23 mouse cellular contexts compared by ENCODE assay signal in the genomic region with DNA sequence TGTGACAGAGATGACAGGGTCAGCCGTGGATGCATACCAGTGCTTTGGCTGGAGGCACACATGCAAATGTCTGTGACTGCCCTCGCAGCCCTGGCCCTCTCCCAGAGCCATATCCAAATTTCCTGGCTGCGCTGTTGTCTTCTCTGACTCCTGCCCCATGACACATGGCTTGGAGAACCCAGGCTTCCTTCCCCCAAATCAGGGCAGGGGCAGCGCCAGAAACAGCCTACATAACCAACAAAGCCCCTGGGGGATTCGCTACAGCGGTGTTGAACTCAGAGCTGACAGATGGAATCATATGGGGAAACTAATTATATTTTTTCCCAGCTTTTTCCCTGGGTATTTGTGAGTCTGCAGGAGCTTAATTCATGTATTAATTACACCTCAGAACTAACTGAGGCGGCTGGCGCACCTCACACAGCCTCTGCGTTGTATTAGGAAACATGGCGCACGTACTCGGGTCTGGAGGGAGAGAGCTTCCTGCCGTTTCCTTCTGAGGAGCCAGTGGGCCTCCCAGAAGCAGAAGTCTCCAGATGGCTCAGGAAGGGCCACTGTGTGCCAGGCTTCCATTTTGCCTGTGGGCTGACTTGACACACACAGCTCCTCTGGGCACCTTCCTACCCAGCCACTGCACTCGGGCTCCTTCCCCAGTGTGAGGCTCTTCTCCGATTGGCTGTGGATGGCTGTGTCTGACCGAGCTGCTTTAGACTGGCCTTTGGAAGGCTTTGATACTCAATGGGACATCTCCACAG. TPM values are rescaled to one million over a fixed set of nuclear protein-coding genes. Genes with fewer than 3 reads are reported as not detected.
A peak's percentile ranks its signal among the peaks of the same experiment; 100 is the strongest.
DNase-seq lines count a peak whose midpoint lies in the region; ATAC-seq and TF ChIP-seq lines count a peak whose summit lies in the region.
"Had no signal": no experiment of that assay in that cellular context is flagged by ENCODE, and none has a peak within 500 bp of the region (broad histone marks: within the 10 kb centered on the region; RNA-seq: fewer than 3 reads in every experiment).

No protein-coding gene starts in this region.

- H3K27me3 ChIP-seq in forebrain, embryonic 16.5 days (replicated peaks; ENCODE audit: control insufficient read depth, insufficient read depth, low read length): no peaks in the 10 kb centered on the region
- H3K27me3 ChIP-seq in hindbrain, embryonic 15.5 days: no peaks in the 10 kb centered on the region
- no peaks in the 10 kb centered on the region for H3K27me3 ChIP-seq in midbrain, postnatal 0 days (ENCODE audit: insufficient read depth, low read length)
- H3K27me3 ChIP-seq: intestine, embryonic 15.5 days; stomach, embryonic 15.5 days had no signal

- H3K9ac ChIP-seq in forebrain, embryonic 16.5 days (replicated peaks; ENCODE audit: low read depth, low read length): no peak overlapping the region
- H3K9ac ChIP-seq in hindbrain, embryonic 15.5 days: no peak overlapping the region
- H3K9ac ChIP-seq in midbrain, postnatal 0 days (replicated peaks; ENCODE audit: low read length, poor library complexity, severe bottlenecking): no peak overlapping the region
- H3K9ac ChIP-seq: intestine, embryonic 15.5 days; stomach, embryonic 15.5 days had no signal

- no peak for TF ChIP-seq CTCF in layer of hippocampus, adult 2 months (conservative IDR thresholded peaks at IDR 0.05)
- no peak for TF ChIP-seq CTCF in midbrain, postnatal 0 days (IDR thresholded peaks at IDR 0.05)

- no peak overlapping the region for H3K4me2 ChIP-seq in forebrain, embryonic 16.5 days (ENCODE audit: low read length)
- 0 out of 2 replicates have a peak overlapping the region, but pooled peaks have one; percentile 2 for H3K4me2 ChIP-seq in hindbrain, embryonic 15.5 days
- H3K4me2 ChIP-seq in midbrain, postnatal 0 days (ENCODE audit: low read depth, low read length, poor library complexity, severe bottlenecking): no peak overlapping the region
- H3K4me2 ChIP-seq: heart, embryonic 11.5 days; intestine, embryonic 15.5 days; stomach, embryonic 15.5 days had no signal

- no peaks in the 10 kb centered on the region for H3K9me3 ChIP-seq in forebrain, embryonic 16.5 days (ENCODE audit: control insufficient read depth, low read length)
- H3K9me3 ChIP-seq in hindbrain, embryonic 15.5 days: no peaks in the 10 kb centered on the region
- H3K9me3 ChIP-seq in midbrain, postnatal 0 days (ENCODE audit: low read length): no peaks in the 10 kb centered on the region
- H3K9me3 ChIP-seq: intestine, embryonic 15.5 days; stomach, embryonic 15.5 days had no signal

- ATAC-seq in forebrain, embryonic 16.5 days: peak; percentile 56; the same call in 1 of the 2 replicates
- peak; percentile 35; the same call in 1 of the 2 replicates for ATAC-seq in hindbrain, embryonic 15.5 days (ENCODE audit: low FRiP score, low read depth)
- no peak for ATAC-seq in midbrain, postnatal 0 days (ENCODE audit: low FRiP score)
- ATAC-seq: activated CD4-positive, CD25-positive, alpha-beta regulatory T cell, adult 4 months; intestine, embryonic 15.5 days; Patski had no signal

- DNase-seq in layer of hippocampus, adult 2 months (ENCODE audit: low spot score in 2 of 2): no peak
- no peak for DNase-seq in layer of hippocampus, postnatal 25 days (ENCODE audit: extremely low spot score in 1 of 2, low spot score in 1 of 2)
- peak; percentile 71 for DNase-seq in midbrain, postnatal 0 days (ENCODE audit: low spot score)
- no peak for DNase-seq in urinary bladder, adult 2 months (ENCODE audit: low spot score)
- no peak for DNase-seq in ovary, adult 18-20 months (ENCODE audit: low spot score)
- DNase-seq: adrenal gland, postnatal 36 days; cerebellum, adult 8-10 months; embryo, embryonic 11 days; gastrocnemius, postnatal 36 days; heart, postnatal 14 days; kidney, postnatal 4 days; liver; lung, adult 2 months had no signal

- H3K4me3 ChIP-seq in layer of hippocampus, adult 2 months: no peak overlapping the region
- H3K4me3 ChIP-seq in forebrain, embryonic 16.5 days (replicated peaks; ENCODE audit: low read length): no peak overlapping the region
- no peak overlapping the region for H3K4me3 ChIP-seq in hindbrain, embryonic 15.5 days
- no peak overlapping the region for H3K4me3 ChIP-seq in midbrain, postnatal 0 days (ENCODE audit: low read depth, low read length)
- H3K4me3 ChIP-seq: intestine, embryonic 15.5 days; stomach, embryonic 15.5 days had no signal

- no peaks in the 10 kb centered on the region for H3K36me3 ChIP-seq in forebrain, embryonic 16.5 days (ENCODE audit: control insufficient read depth, insufficient read depth)
- no peaks in the 10 kb centered on the region for H3K36me3 ChIP-seq in hindbrain, embryonic 15.5 days
- no peaks in the 10 kb centered on the region for H3K36me3 ChIP-seq in midbrain, postnatal 0 days (ENCODE audit: insufficient read depth, low read length)
- H3K36me3 ChIP-seq: intestine, embryonic 15.5 days; stomach, embryonic 15.5 days had no signal

- no peaks in the 10 kb centered on the region for H3K4me1 ChIP-seq in forebrain, embryonic 16.5 days (replicated peaks; ENCODE audit: control insufficient read depth, insufficient read depth, low read length)
- peaks cover 8% of the 10 kb centered on the region; the same call in 1 of the 2 replicates for H3K4me1 ChIP-seq in hindbrain, embryonic 15.5 days (replicated peaks)
- no peaks in the 10 kb centered on the region for H3K4me1 ChIP-seq in midbrain, postnatal 0 days (ENCODE audit: insufficient read depth, low read length)
- H3K4me1 ChIP-seq: intestine, embryonic 15.5 days; stomach, embryonic 15.5 days had no signal

- peak overlapping the region; percentile 74 for H3K27ac ChIP-seq in layer of hippocampus, adult 2 months
- no peak overlapping the region for H3K27ac ChIP-seq in forebrain, embryonic 16.5 days (ENCODE audit: low read length)
- H3K27ac ChIP-seq in hindbrain, embryonic 15.5 days (replicated peaks): 0 out of 2 replicates have a peak overlapping the region, but pooled peaks have one; percentile 36
- no peak overlapping the region for H3K27ac ChIP-seq in midbrain, postnatal 0 days (ENCODE audit: low read depth, low read length)
- H3K27ac ChIP-seq: intestine, embryonic 15.5 days; macrophage; stomach, embryonic 15.5 days had no signal

- 67% methylated on average over 16 of the region's 16 CpGs for WGBS in forebrain, embryonic 16.5 days
- 47% methylated on average over 16 of the region's 16 CpGs for WGBS in hindbrain, embryonic 15.5 days
- 61% methylated on average over 16 of the region's 16 CpGs for WGBS in midbrain, postnatal 0 days

RNA-seq across cellular contexts. Expression of gene C1ql2, which starts 18.9 kb away (rescaled TPM):
- 10 to 100 TPM; 86.1 to 94.4 TPM for total RNA-seq in layer of hippocampus, adult 2 months (2021)
- 10 to 100 TPM; 85.2 to 89.5 TPM for total RNA-seq in layer of hippocampus, postnatal 25 days (2021)
- polyA plus RNA-seq in forebrain, embryonic 16.5 days (2015; fragmentation: Nextera tagmentation; extraction: Ambion mirVana): 0.47 and 0.81 TPM in 2 replicates
- polyA plus RNA-seq in hindbrain, embryonic 15.5 days (2015; fragmentation: Nextera tagmentation; extraction: Ambion mirVana): 7.2 and 7.4 TPM in 2 replicates
- 27.2 and 31.0 TPM in 2 replicates for total RNA-seq in midbrain, postnatal 0 days (2014; rRNA removed)
- polyA plus RNA-seq in midbrain, postnatal 0 days (2015; fragmentation: Nextera tagmentation; extraction: Ambion mirVana): 24.1 and 26.7 TPM in 2 replicates
- 0.07 and 0.11 TPM in 2 replicates for polyA plus RNA-seq in urinary bladder, adult 2 months (2012; rRNA removed)
- total RNA-seq: adrenal gland, postnatal 36 days; gastrocnemius, postnatal 36 days; heart, postnatal 14 days; monocyte, adult 5-6 weeks had no signal
- polyA plus RNA-seq: activated CD4-positive, CD25-positive, alpha-beta regulatory T cell, adult 4 months; heart, embryonic 11.5 days; intestine, embryonic 15.5 days; kidney, embryonic 14.5 days; macrophage; Patski; stomach, embryonic 15.5 days had no signal

RNA-seq across cellular contexts. Expression of gene Steap3, which starts 48.9 kb away (rescaled TPM):
- 1 to 10 TPM; 6.2 to 6.8 TPM for total RNA-seq in layer of hippocampus, adult 2 months (2021)
- total RNA-seq in layer of hippocampus, postnatal 25 days (2021): 1 to 10 TPM; 6.9 to 7.0 TPM
- polyA plus RNA-seq in forebrain, embryonic 16.5 days (2015; fragmentation: Nextera tagmentation; extraction: Ambion mirVana): 2.8 and 3.4 TPM in 2 replicates
- polyA plus RNA-seq in hindbrain, embryonic 15.5 days (2015; fragmentation: Nextera tagmentation; extraction: Ambion mirVana): 3.5 and 4.4 TPM in 2 replicates
- 3.7 and 5.5 TPM in 2 replicates for total RNA-seq in midbrain, postnatal 0 days (2014; rRNA removed)
- 5.4 and 5.9 TPM in 2 replicates for polyA plus RNA-seq in midbrain, postnatal 0 days (2015; fragmentation: Nextera tagmentation; extraction: Ambion mirVana)
- polyA plus RNA-seq in urinary bladder, adult 2 months (2012; rRNA removed): 34.7 and 39.8 TPM in 2 replicates
- polyA plus RNA-seq: activated CD4-positive, CD25-positive, alpha-beta regulatory T cell, adult 4 months had no signal

Comparison
In these comparisons a context has a peak if more than half of its experiments do, and no peak if none do; other contexts are left out.
1. H3K27ac ChIP-seq: peak in layer of hippocampus, adult 2 months (single experiment) and hindbrain, embryonic 15.5 days (single experiment); none in forebrain, embryonic 16.5 days (single experiment) and midbrain, postnatal 0 days (single experiment).